Mouse (Mus musculus) adrenal gland (tissue): ENCODE results near the gene Ms4a4c.
"Not testable (repeated sequence)": the region's sequence is repeated elsewhere in the genome, so short reads cannot be mapped to it uniquely, and the experiment has no call there.

Experiments
- intact Hi-C: fragments of 180-260 bp; cut with DNase I; formaldehyde crosslinking; loops from one replicate; pipeline ENCODE4 v1.15.1; 2025
- long read RNA-seq, 2 experiments: library from polyadenylated mRNA; unstranded; transcript quantifications; one replicate each; pipeline ENCODE4 v2.0.0; 2020; ENCODE audit warnings: borderline replicate concordance in 1 of 2; ENCODE audit not compliant: insufficient replicate concordance in 1 of 2

Gene Ms4a4c
- long read RNA-seq, experiment 1, partial matches to known transcripts: 0 of 2 reads
- long read RNA-seq, experiment 1, other reads (novel, unspliced or antisense): 1 of 2 reads
- long read RNA-seq, experiment 2, partial matches to known transcripts: 0 of 1 reads
- long read RNA-seq, experiment 2, other reads (novel, unspliced or antisense): 0 of 1 reads

GRCm38 (mm10) chr19:11404527-11404926 is at the start of gene Ms4a4c:
Gene Ms4a4c, plus strand, starts transcription at chr19:11404770.
- intact Hi-C loops: no loop called here

GRCm38 (mm10) chr19:11355730-11356129 is 48.8 kb upstream of the Ms4a4c start:
- intact Hi-C loops: loop anchor here (5.0 kb wide), 1 partner anchor 247 kb away; the partner anchor contains the start of gene Ms4a6d

- intact Hi-C loops: no loop called here
Observed at GRCm38 (mm10) chr19:11360106-11360505, 44.5 kb upstream of the Ms4a4c start.

DNA sequence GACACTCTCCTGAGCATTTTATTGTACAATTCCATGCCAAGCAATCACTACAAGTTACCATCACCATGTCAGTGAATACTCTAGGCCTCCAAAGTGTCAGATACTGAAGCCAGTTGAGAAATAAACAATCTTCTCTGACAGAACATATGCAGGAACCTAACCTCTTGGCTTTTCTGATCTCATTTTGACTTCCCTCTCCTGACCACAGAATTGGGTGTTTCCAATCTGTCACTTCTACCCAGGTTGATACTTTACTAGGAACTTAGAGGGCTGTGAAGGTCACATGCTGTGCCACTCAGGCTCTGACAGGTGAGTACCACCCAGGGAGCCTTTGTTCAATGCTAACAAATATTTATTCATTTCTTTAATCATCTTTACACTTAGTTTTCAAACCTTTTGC is 42.6 kb upstream of the Ms4a4c start:
- intact Hi-C loops: no loop called here

DNA sequence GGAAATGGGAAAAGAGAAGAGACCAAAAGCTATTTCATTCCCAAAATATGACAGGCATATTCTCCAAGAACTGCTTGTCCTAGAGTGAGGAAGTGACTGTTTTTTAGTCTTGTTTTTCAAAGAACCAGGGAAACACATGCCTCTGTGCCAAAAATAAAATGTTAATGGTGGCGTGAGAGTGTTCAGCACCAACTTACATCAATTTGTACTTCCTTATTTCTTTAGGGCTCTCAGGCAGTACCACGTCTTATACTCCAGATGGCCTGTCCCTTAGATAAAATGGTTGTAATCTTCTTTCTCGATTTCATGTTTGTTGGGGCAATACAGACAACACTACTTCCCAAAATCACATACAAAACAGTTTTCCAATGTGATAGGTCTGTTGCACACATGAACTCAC is 36.3 kb upstream of the Ms4a4c start:
- intact Hi-C loops: no loop called here

GRCm38 (mm10) chr19:11371181-11371580 is 33.4 kb upstream of the Ms4a4c start:
- intact Hi-C loops: no loop called here

GRCm38 (mm10) chr19:11375273-11375672 is 29.3 kb upstream of the Ms4a4c start, which contains the start of gene Ms4a4a:
Gene Ms4a4a, plus strand, starts transcription at chr19:11375523.
- intact Hi-C loops: no loop called here

- intact Hi-C loops: no loop called here
Observed at GRCm38 (mm10) chr19:11376399-11376798, 28.2 kb upstream of the Ms4a4c start.

DNA sequence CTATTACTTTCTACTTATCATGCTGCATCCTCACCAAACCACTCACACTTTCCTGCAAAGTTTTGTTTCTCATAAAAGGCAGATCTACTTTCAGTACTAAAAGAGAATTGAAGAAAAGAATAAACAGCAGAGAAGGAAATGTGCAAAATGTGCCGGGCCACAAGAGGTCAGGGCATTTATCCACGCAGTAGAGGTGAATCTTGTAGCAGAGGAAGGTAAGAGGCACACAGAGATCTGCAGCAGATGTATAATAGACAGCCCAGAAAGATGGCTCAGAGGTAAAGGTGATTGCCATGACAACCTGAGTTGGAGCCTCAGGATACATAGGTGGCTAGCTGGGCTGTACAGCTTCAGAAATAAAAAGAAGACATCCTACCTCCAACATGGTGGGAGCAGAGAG is 17.5 kb upstream of the Ms4a4c start:
- intact Hi-C loops: no loop called here

DNA sequence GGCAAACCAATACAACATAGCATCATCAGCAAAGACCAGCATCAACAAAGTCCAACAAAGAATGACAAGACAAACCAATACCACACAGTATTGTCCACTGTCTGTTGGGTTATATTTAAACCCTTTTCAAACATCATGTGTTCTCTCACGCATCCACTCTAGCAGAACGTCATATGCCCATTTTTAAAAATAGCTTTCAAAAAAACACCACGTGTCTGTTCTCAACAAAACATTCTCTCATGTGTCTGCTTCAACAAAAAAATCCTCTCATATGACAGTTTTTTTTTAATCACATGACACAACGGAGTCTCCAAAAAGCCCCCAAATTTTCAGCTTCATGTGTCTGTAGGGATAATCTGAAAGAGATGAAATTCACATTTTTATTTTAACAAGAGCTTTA is 16.9 kb upstream of the Ms4a4c start:
- intact Hi-C loops: no loop called here

DNA sequence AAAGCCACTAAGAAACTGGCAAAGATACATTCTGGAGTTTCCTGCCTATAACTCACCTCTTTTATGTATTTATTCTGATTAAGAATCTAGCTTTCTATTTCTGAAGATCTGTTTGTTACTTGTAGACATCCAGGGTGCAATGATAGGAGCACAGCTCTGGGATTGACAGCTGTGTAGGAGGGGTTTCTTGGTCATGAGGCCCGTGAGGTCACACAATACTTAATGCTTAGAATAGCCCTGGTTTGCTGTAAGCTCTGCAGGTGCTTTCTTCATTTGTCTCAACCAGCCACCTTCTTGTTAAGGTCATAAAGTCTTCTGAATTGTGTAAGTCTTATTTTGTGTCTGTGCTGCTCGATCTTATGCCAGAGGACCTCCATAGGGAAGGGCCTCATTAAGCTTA is 15.6 kb upstream of the Ms4a4c start:
- intact Hi-C loops: no loop called here

DNA sequence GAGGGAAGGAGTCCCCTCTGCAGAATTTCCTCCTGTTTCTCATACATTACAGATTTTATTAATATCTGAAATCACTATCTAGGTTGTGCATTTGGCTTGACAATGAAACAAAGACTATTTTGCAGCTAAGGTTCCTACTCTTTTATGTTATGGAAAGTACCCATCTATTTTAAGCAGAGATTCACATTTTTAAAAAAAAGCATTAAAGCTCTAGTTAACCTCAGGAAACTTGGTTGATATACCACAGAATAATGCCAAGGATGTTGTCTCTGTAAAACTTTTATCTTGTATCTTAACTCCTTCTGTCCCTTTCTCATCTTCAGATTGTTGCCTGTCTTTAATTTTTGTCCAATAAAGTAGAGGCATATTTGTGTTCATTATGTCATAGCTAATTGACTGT is 8.8 kb upstream of the Ms4a4c start:
- intact Hi-C loops: no loop called here

- intact Hi-C loops: no loop called here
Observed at GRCm38 (mm10) chr19:11407428-11407827, 2.9 kb downstream of the Ms4a4c start.

GRCm38 (mm10) chr19:11408591-11408990 is 4.0 kb downstream of the Ms4a4c start:
- intact Hi-C loops: no loop called here

DNA sequence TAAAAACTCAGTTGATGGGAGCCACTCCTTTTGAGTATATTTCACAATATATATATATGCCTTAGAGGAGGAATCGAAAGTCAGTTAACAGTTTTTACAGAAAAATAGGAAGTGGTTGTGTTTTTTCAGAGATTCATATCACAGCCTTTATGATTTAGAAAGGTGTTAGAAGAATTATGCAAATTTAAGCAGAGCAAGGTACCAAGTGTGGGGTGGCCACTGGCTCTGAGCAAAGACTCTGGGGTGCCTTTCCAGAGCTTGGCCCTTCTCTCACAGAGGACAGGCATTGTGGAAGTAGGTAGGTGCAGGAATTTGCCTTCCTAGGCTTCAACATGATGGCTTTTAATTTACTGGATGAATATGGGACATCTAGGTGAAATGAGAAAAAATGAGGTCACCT is 7.1 kb downstream of the Ms4a4c start:
- intact Hi-C loops: no loop called here

- intact Hi-C loops: no loop called here
Observed at GRCm38 (mm10) chr19:11414084-11414483, 9.5 kb downstream of the Ms4a4c start.

DNA sequence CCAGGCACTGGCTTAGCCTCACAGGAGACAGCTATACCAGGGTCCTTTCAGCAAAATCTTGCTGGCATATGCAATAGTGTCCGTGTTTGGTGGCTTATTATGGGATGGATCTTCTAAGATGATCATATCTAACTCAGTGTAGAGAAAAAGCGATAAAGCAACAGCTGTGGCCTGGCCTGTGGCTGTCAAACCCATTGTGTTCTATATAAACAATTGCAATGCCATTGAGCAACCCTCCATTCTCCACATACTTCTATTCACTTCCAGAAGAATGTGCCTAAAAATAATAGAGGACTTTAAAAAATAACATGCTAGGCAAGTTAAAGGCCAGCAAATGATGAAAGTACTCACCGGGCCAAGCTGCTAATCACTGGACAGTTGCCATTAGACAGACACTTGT is 11.0 kb downstream of the Ms4a4c start:
- intact Hi-C loops: no loop called here

GRCm38 (mm10) chr19:11418865-11419264 is 14.3 kb downstream of the Ms4a4c start:
- intact Hi-C loops: not testable (repeated sequence)

GRCm38 (mm10) chr19:11431209-11431608 is 26.6 kb downstream of the Ms4a4c start:
- intact Hi-C loops: not testable (repeated sequence)

DNA sequence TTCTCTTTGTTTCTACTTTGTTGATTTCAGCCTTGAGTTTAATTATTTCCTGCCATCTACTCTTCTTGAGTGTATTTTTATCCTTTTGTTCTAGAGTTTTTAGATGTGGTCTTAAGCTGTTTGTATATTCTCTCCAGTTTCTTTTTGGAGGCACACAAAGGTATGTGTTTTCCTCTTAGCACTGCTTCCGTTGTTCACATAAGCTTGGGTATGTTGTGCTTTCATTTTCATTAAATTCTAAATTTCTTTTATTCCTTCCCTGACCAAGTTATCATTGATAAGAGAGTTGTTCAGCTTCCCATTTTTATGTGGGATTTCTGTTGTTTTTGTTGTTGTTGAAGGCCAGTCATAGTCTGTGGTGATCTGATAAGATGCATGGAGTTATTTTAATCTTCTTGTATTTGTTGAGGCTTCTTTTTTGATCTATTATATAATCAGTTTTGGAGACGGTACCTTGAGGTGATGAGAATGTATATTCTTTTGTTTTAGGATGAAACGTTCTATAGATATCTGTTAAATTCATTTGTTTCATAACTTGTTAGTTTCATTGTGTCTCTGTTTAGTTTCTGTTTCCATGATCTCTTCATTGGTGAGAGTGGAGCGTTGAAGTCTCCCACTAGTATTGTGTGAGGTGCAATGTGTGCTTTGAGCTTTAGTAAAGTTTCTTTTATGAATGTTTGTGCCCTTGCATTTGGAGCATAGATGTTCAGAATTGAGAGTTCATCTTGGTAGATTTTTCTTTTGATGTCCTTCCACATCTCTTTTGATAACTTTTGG is 30.7 kb downstream of the Ms4a4c start:
- intact Hi-C loops: no loop called here

DNA sequence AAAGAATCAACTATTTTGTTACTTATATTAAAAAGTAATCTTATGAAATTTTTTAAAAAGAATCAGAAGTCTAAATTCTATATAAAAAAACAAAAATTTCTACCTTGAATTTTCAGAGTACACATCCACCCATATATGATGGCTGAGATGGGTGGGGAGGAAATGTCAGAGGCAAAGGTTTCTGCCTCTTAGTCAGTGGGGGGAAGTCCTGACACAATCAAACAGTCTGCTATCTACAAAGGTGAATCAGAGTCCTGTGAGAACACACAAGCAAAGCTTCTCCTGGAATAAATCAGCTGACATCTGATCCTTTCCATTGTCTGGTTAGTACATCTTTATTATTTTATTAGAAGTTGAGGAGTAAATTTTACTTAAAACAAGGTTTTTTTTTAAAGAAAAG is 38.8 kb downstream of the Ms4a4c start, which contains the start of gene Ms4a4b:
Gene Ms4a4b (plus strand): TSS at position 216 of the 400 bp plus-strand sequence.
- intact Hi-C loops: no loop called here

- intact Hi-C loops: no loop called here
Observed at GRCm38 (mm10) chr19:11443964-11444363, 39.4 kb downstream of the Ms4a4c start.

DNA sequence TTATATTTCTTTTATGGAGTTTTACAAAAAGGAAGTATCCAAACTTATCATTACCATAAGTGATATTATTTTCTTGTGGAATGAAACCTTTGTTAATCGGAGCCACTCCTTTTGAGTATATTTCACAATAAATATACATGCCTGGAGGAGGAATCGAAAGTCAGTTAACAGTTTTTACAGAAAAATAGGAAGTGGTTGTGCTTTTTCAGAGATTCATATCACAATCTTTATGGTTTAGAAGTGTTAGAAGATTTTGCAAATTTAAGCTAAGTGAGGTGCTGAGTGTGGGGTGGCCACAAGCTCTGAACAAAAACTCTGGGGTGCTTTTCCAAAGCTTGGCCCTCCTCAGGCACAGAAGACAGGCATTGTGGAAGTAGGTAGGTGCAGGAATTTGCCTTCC is 42.7 kb downstream of the Ms4a4c start:
- intact Hi-C loops: no loop called here
